Mouse (Mus musculus): ENCODE measurements at regions not wholly inside any gene's neighbourhood (a gene's known extent, or its start where the extent isn't known, plus 50 kb on each side); places are given as distances from the start of the nearest gene placed in this dataset.
"Not testable (repeated sequence)": the region's sequence is repeated elsewhere in the genome, so short reads cannot be mapped to it uniquely, and the experiment has no call there.

DNA sequence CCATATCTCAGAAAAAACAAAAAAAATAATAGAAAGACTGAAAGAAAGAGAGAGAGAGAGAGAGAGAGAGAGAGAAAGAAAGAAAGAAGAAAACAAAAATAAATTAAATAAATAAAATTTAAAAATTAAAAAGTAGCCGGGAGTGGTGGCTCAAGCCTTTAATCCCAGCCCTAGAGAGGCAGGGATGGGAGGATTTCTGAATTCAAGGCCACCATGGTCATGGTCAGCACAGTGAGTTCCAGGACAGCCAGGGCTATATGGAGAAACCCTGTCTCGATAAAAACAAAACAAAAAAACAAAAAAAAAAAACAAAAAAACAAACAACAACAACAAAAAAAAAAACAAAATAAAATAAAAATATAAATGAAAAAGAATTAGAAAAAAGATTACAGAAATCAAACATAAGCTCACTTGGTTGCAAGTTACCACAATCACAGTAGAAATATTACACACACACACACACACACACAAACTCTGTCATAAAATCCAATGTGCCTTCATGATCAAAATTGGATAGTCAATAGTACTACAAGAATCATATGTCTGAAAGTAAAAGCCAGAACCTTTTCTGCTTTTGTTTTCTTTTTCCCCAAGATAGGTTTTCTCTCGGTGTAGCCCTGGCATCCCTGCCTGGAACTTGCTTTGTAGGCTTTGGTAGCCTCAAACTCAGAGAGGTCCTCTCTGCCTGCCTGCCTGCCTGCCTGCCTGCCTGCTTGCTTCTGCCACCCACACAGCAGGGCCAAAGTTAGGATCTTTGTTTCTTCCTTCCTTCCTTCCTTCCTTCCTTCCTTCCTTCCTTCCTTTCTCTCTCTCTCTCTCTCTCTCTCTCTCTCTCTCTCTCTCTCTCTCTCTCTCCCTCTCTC, 476.1 kb upstream of the Olfr161 start:
- peak; percentile 81 for ATAC-seq
- 66% methylated on average over 2 of the region's 3 CpGs for WGBS
- H3K4me2 ChIP-seq (ENCODE audit: low read length); H3K36me3 ChIP-seq (ENCODE audit: control insufficient read depth, insufficient read depth, low read length); H3K4me1 ChIP-seq (ENCODE audit: control insufficient read depth, insufficient read depth, low read length); H3K4me3 ChIP-seq (ENCODE audit: low read depth, low read length); DNase-seq (ENCODE audit: low spot score); H3K27me3 ChIP-seq (replicated peaks; ENCODE audit: control insufficient read depth, insufficient read depth, low read length); H3K9ac ChIP-seq (ENCODE audit: low read length); H3K27ac ChIP-seq (ENCODE audit: low read depth, low read length); H3K9me3 ChIP-seq (replicated peaks; ENCODE audit: control insufficient read depth, low read length): not testable (repeated sequence)

DNA sequence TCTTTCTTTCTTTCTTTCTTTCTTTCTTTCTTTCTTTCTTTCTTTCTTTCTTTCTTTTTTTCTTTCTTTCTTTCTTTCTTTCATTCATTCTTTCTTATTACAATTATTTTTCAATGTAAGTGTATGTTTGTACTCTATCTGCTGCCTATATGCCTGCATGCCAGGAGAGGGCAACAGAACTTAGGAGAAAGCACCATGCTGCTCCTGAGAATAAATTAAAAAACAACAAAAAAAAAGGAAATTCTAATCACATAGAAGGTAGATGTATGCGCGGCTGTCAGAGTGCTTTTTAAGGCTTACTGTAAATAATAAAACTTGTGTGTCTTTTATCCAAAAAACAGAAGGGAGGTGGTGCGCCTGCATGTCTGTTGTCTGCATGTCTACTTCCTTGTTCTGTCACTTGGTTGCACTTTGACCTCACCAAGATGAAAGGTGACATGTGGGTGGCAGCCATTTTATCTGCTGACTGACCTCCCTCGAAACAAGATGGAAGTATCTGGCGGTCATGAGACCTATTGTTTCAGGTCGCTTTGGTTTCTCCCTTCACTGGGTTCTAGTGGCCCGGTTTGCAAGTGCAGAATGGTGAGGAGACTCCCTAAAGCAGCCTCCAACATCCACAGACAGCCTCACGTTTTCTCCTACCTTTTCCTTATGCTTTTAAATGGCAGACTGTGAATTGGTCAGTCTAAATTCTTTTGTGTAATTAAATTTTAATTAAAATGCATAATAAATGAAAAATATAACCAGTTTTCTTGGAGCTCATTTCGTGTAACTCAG, 475.3 kb upstream of the Olfr161 start:
- not testable (repeated sequence) for DNase-seq (ENCODE audit: low spot score); H3K4me2 ChIP-seq (ENCODE audit: low read length); H3K9me3 ChIP-seq (replicated peaks; ENCODE audit: control insufficient read depth, low read length); H3K27ac ChIP-seq (ENCODE audit: low read depth, low read length); H3K36me3 ChIP-seq (ENCODE audit: control insufficient read depth, insufficient read depth, low read length); H3K4me1 ChIP-seq (ENCODE audit: control insufficient read depth, insufficient read depth, low read length); H3K9ac ChIP-seq (ENCODE audit: low read length); H3K27me3 ChIP-seq (replicated peaks; ENCODE audit: control insufficient read depth, insufficient read depth, low read length); H3K4me3 ChIP-seq (ENCODE audit: low read depth, low read length)
- WGBS, result 76% methylated on average over 8 of the region's 9 CpGs
- peak; percentile 82 for ATAC-seq

DNA sequence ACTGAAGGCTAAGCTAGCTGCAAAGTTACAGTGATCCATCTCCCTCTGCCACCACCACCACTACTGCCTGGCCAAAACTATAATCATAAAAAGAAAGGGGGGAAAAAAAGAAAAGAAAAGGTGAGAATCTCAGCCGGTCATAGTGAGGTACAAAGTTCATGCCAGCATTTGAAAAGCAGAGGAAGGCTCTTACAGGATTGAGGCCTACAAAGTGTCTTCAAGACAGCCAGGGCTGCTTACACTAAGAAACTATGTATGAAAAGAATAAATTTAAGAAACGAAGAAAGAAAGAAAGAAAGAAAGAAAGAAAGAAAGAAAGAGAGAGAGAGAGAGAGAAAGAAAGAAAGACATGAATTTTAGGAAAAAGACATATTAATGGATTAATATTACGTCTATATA, 474.7 kb upstream of the Olfr161 start:
- H3K27me3 ChIP-seq (replicated peaks; ENCODE audit: control insufficient read depth, insufficient read depth, low read length); DNase-seq (ENCODE audit: low spot score); H3K9ac ChIP-seq (ENCODE audit: low read length); H3K4me2 ChIP-seq (ENCODE audit: low read length); H3K4me1 ChIP-seq (ENCODE audit: control insufficient read depth, insufficient read depth, low read length); H3K27ac ChIP-seq (ENCODE audit: low read depth, low read length); H3K4me3 ChIP-seq (ENCODE audit: low read depth, low read length); H3K9me3 ChIP-seq (replicated peaks; ENCODE audit: control insufficient read depth, low read length); ATAC-seq; H3K36me3 ChIP-seq (ENCODE audit: control insufficient read depth, insufficient read depth, low read length): not testable (repeated sequence)
- 75% methylated on average over 2 of the region's 3 CpGs for WGBS

DNA sequence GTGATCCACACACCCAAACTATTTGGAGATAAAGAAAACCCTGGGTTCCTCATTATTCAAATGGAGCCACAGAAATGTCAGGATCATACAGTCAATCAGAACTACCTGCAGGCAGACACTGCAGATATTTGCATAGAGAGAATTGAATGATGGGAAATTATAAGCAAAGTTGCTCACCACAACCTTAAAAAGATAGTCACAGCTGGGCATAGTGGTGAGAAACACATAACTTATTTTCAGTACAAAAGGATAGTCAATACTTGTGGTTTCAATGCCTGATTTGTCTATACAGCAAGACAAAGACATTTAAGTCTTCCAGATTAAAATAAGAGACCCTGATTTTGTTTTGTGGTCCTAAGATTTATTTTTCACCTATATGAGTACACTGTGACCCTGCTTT, 469.6 kb upstream of the Olfr161 start:
- ATAC-seq; H3K9me3 ChIP-seq (replicated peaks; ENCODE audit: control insufficient read depth, low read length); H3K36me3 ChIP-seq (ENCODE audit: control insufficient read depth, insufficient read depth, low read length); H3K27me3 ChIP-seq (replicated peaks; ENCODE audit: control insufficient read depth, insufficient read depth, low read length); H3K27ac ChIP-seq (ENCODE audit: low read depth, low read length); H3K4me3 ChIP-seq (ENCODE audit: low read depth, low read length); H3K4me2 ChIP-seq (ENCODE audit: low read length); H3K9ac ChIP-seq (ENCODE audit: low read length); H3K4me1 ChIP-seq (ENCODE audit: control insufficient read depth, insufficient read depth, low read length); DNase-seq (ENCODE audit: low spot score): not testable (repeated sequence)

DNA sequence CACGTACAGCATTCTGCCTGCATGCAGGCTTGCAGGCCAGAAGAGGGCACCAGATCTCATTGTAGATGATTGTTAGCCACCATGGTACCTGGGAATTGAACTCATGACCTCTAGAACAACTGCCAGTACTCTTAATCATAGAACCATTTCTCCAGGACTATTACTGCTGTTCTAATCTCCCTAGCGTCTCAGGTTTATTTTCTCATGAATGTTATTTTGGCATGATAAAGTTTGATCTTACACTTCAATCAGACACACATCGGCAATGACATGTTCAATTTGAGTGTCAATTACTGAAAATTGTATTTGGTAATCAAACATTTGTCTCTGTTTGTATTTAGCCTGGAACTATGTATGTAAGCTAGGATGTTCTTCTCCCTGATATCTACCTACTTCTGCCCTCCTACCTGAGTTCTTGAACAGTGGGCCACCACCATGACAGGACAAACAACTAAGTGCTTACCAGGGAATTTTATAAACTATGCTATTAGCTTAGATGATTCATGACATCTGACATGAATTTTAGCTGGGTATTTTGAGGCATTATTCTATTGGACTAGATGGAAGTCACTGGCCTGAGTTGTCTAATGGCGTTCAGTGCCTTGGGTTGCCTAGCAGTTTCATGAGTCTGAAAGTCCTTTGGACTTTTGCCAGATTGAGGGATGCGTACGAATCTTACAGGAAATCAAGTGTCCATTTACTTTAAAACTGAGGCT, 468.5 kb upstream of the Olfr161 start:
- not testable (repeated sequence) for ATAC-seq

DNA sequence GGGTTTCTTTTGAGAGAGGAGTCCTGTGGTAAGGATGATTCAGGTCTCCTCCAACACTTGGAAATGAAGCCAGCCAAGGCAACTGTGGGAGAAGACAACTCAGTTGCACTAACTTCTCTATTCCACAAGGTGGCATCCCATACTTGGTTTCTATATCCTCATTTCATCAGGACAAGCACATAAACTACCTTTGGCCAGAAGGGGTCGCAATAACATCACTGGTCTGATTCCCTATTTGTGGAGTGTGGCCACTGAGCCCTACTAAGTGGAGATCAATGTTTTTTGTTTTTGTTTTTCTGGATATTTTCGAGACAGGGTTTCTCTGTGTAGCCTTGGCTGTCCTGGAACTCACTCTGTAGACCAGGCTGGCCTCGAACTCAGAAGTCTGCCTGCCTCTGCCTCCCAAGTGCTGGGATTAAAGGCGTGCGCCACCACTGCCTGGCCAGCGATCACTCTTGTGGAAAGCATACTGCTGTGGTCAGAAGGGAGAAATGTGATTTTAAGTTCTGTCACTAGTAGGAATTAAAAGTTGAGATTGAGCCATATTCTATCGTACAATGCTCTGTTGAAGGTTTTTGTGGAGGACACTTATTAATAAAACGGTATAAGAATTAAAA, 467.9 kb upstream of the Olfr161 start:
- H3K36me3 ChIP-seq (ENCODE audit: control insufficient read depth, insufficient read depth, low read length); H3K27ac ChIP-seq (ENCODE audit: low read depth, low read length); H3K4me2 ChIP-seq (ENCODE audit: low read length); ATAC-seq; H3K9me3 ChIP-seq (replicated peaks; ENCODE audit: control insufficient read depth, low read length); H3K4me1 ChIP-seq (ENCODE audit: control insufficient read depth, insufficient read depth, low read length); DNase-seq (ENCODE audit: low spot score); H3K9ac ChIP-seq (ENCODE audit: low read length); H3K27me3 ChIP-seq (replicated peaks; ENCODE audit: control insufficient read depth, insufficient read depth, low read length); H3K4me3 ChIP-seq (ENCODE audit: low read depth, low read length): not testable (repeated sequence)
- WGBS, result 69% methylated on average over 8 of the region's 8 CpGs

More for the DNA sequence above, 468.5 kb upstream of the Olfr161 start:
- not testable (repeated sequence) for H3K9me3 ChIP-seq (replicated peaks; ENCODE audit: control insufficient read depth, low read length); DNase-seq (ENCODE audit: low spot score); H3K27ac ChIP-seq (ENCODE audit: low read depth, low read length); H3K4me1 ChIP-seq (ENCODE audit: control insufficient read depth, insufficient read depth, low read length); H3K27me3 ChIP-seq (replicated peaks; ENCODE audit: control insufficient read depth, insufficient read depth, low read length); H3K4me2 ChIP-seq (ENCODE audit: low read length); H3K9ac ChIP-seq (ENCODE audit: low read length); H3K4me3 ChIP-seq (ENCODE audit: low read depth, low read length); H3K36me3 ChIP-seq (ENCODE audit: control insufficient read depth, insufficient read depth, low read length)
- WGBS, result 58% methylated on average over 4 of the region's 6 CpGs

DNA sequence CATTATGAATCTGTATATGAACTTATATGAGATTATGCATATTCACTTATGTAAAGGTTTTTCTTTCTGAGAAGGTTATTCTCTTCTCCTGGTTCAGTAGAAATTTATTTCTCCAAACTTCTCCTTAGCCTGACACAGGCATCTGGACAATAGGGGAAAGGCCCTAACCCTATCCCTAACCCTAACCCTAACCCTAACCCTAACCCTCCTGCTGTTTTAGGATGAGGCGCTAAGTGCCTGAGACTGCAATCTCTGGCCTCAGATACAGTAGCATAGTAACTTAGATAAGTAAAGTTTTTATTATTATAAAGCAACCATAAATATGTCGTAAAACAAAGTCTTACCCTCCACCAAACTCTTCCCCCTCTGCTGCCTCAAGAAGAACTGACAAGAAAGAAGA, 463.5 kb upstream of the Olfr161 start:
- not testable (repeated sequence) for H3K4me2 ChIP-seq (ENCODE audit: low read length); ATAC-seq; DNase-seq (ENCODE audit: low spot score); H3K27ac ChIP-seq (ENCODE audit: low read depth, low read length); H3K9me3 ChIP-seq (replicated peaks; ENCODE audit: control insufficient read depth, low read length); H3K9ac ChIP-seq (ENCODE audit: low read length); H3K36me3 ChIP-seq (ENCODE audit: control insufficient read depth, insufficient read depth, low read length); H3K4me1 ChIP-seq (ENCODE audit: control insufficient read depth, insufficient read depth, low read length); H3K4me3 ChIP-seq (ENCODE audit: low read depth, low read length); H3K27me3 ChIP-seq (replicated peaks; ENCODE audit: control insufficient read depth, insufficient read depth, low read length)
- 43% methylated on average over 2 of the region's 2 CpGs for WGBS
